Mouse (Mus musculus) cerebellum, adult 11 months (tissue): ENCODE results near the gene Cnpy1.

Experiments
- DNase-seq: peaks from one replicate; pipeline ENCODE4 v3.0.0; 2022

Cnpy1 gene

GRCm38 (mm10) chr5:28245574-28245973 lies at the start of gene Cnpy1:
Gene Cnpy1 (minus strand): TSS chr5:28245806.
- DNase-seq: no peak

DNA sequence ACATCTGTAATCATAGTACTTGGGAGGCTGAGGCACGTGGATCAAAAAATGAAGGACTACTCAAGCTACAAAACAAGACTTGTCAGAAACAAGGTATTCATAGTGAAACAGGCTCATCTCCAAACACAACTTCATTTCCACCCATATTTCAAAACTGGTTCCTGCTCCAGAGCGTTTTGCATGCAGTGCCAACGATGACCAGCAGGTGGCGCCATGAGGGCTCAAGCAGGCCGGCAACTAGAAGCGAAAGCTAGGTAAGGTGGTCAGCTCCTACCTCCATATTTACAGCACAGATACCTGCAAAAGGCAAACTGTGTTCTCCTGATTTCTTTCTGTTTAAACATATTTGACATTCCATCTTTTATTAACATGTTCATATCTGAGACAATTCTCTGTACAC lies 48.4 kb upstream of the Cnpy1 start:
- peak; percentile 87 for DNase-seq

DNA sequence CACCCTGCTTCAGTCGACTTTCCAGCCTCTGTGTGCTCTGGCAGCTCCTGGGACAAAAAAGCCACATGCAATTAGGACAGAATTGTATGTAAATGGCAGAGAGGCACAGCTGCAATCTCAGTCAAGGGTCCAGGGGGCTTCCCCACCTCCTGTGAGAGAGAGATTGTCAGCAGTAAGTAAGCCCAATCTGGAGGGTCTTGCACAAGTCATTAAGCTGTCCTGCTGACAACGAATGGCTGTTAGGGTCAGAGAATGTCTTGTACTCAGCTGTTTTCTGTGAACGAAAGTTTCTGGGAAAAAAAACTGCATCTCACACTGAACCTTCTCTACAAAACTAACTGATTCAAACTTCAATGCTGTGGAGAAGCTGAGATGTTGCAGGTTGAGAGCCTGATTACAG lies 46.7 kb upstream of the Cnpy1 start:
- DNase-seq: no peak

GRCm38 (mm10) chr5:28291118-28291850 lies 45.7 kb upstream of the Cnpy1 start:
- no peak for DNase-seq

DNA sequence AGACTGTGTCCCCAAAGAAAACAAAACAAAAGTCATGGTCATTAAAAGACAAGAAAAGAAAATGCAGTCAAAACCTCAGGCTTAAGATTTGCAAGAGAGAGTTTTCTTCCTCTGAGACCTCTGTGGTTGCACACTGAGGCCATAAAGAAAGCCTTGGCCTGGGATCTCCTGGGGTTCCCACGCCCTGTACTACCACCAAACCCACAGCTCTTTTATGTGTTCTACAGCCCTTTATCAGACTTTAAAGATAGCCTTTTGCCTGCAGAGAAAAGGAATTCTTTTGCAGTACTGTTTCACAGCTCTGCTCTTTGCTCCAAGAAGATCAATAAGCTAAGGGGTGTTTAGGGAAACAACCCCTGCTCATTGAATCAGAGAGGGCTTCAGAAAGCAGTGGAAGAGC lies 45.0 kb upstream of the Cnpy1 start:
- DNase-seq: no peak

- DNase-seq: peak; percentile 53
These were observed 43.5 kb upstream of the Cnpy1 start for GRCm38 (mm10) chr5:28289111-28289510.

GRCm38 (mm10) chr5:28277279-28277678 lies 31.7 kb upstream of the Cnpy1 start:
- no peak for DNase-seq

DNA sequence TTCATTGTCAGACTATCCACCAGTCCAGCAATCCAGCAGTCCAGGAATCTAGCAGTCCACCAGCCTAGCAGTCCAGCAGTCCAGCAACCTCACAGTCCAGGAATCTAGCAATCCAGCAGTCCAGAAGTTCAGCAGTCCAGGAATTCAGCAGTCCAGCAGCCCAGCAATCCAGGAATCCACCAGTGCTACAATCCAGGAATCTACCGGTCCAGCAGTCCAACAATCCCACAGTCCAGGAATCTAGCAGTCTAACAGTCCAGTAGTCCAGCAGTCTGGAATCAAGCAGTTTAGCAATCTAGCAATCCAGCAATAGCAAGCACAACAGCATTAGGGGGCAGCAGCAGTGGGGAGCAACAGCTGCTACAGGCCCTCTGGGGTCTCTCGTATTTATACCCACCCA lies 27.2 kb upstream of the Cnpy1 start:
- DNase-seq: no peak

GRCm38 (mm10) chr5:28269469-28269991 lies 23.9 kb upstream of the Cnpy1 start:
- DNase-seq: no peak

- no peak for DNase-seq
These were observed 22.0 kb upstream of the Cnpy1 start for GRCm38 (mm10) chr5:28267576-28267975.

DNA sequence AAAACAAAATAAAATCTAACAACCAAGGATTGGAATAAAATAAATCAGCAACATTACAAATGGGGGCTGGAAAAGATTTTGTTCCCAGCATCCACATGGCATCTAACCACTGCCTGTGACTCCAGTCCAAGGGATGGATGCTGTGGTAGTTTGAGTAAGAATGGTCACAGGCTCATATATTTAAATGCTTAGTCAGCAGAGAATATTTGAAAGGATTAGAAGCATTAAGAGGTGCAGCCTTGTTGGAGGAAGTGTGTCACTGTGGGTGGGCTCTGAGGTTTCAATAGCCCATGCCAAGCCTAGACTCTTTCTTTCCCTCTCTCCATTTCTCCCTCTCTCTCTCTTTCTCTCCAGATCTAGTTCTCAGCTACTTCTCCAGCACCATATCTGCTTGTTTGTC lies 20.0 kb upstream of the Cnpy1 start:
- no peak for DNase-seq

DNA sequence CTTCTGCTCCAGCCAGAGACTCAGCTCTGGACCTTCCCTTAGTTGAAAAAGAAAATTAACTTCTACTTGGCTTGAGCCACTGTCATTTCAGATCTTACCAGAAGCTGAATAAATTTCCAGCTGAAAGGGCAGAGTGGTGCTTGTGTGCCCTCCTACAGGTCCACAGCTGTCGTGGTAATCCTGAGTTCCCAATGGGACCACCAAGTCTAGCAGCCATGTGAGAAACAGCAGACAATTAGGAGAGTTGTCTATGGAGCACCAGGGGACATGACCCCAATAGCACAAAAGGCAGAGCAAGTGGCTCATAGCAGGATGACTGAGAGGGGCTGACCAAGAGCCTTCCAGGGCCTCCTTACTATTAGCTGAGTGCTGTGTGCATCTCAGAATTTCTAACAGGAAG lies 18.2 kb upstream of the Cnpy1 start:
- DNase-seq: no peak

DNA sequence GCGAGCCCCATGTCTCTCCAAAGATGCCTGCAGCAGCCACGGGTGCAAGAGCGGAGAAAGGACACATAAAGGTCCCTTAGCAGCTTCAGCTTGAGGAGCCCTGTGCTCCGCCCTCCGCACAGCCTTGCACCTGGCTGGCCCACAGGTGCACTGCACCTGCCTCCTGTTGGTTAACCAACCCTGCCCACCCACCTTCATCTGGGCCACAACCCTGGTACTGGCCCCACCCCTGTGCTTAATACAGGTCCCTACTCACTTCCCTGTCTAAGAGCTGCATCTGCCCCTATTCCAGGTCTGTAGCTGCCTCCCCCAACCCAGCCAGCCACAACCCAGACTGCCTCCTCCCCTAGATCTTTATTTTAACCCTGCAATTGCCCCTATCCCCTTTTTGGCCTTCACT lies 16.5 kb upstream of the Cnpy1 start:
- DNase-seq: no peak

DNA sequence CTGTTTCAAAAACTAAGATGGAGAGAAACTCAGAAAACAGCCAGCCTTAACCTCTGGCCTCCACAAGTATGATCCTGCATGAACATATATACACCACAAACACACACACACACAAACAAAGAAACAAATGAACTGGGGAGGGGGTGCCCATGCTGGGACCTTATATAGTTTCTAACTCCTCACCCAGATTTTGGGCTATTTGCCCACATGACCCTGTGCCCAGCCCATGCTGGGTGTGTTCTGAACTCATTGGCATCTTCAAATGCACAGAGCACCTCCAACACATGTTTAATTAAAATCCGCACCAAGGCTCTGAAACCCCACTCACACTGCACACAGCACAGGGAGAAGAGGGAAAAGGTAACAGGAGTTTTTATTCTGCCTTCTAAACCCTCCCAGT lies 14.3 kb upstream of the Cnpy1 start:
- DNase-seq: no peak

DNA sequence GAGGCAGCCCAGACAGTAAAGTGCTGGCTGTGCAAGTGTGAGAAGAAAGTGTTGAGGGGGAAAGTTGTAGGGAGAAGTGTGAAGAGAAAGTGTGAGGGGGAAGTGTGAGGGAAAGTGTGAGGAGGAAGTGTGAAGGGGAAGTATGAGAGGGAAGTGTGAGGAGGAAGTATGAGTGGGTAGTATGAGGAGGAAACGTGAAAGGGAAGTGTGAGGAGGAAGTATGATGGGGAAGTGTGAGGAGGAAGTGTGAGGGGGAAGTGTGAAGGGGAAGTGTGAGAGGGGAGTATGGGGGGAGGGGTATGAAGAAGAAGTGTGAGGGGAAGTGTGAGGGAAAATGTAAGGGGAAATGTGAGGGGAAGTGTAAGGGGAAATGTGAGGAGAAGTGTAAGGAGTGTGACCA lies 13.8 kb upstream of the Cnpy1 start:
- no peak for DNase-seq

DNA sequence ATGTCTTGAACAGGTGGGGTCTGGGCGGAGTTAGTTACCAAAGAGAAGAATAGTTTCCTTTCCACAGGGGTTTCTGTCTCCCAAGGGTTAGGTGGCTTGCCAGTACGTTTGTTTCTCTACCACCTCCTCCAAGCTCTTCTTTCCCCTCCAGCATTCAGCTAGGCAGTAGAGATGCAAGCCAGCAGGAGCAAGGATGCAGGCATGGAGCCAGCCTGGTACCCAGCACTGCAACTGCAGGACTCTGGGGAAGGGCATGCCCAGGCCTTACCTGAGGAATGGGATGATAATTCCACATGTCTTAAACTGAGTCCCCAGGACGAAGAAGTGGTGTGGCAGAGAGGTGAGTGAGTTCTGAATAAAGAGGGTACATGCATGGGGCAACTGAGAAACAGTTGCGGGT lies 12.2 kb upstream of the Cnpy1 start:
- no peak for DNase-seq

DNA sequence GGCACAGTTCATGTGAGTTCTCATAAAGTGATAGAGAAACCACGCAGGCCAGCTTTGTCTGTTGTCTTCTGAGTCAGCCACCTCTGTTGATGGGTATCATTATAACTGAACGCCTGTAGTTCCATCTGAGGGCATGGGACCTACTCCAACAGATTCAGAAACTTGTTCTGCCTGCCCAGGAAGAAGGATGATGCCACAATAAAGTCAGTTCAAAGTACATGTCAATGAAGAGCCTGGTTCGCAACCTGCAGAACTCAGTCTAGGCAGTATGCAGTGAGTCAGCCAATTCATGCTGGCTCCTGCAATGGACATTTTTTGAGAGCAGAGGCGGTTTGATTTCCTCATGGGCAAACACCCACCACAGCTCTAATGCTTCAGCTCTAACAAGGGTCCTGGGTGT lies 7.4 kb upstream of the Cnpy1 start:
- DNase-seq: no peak

- no peak for DNase-seq
These were observed 6.7 kb upstream of the Cnpy1 start for GRCm38 (mm10) chr5:28252260-28252659.

GRCm38 (mm10) chr5:28251211-28251764 lies 5.7 kb upstream of the Cnpy1 start:
- peak; percentile 82 for DNase-seq

DNA sequence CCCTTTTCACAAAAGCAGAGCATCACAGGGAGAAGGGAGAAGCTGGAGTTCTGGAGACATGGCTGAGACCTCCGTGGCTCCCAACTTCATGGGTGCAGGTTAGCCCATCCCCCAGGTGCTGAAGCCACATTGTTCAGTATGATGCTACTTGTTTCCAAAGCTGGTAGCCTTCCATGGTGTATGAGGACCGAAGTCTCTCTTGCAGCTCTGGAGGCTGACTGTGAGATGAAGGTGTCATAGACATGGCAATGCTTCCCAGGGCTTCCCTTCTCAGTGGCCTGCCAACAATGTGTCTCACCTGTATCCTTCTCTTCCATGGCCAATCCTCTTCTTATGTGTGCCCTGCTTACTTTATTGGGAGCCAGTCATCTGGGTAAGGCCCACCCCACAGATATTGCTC lies 4.9 kb upstream of the Cnpy1 start:
- DNase-seq: no peak

DNA sequence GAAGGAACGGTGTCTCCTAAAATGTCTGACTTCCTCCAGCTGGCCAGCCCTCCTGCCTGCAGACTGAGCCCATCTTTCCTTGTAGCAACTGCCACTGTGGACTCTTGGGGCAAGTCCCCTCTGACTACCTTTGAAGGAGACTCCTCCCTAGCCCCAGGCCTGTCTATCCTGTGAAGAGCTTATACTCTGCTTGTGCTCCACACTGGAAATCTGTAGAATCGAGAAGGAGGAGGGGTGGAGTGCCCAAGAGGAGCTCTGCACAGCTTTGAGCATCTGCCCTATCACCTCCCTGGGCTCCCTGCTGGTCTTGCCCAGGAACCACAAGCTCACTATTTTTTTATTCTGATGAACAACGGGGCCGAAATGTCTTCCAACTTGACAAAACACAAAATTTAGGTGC lies 485 bp downstream of the Cnpy1 start:
- no peak for DNase-seq

DNA sequence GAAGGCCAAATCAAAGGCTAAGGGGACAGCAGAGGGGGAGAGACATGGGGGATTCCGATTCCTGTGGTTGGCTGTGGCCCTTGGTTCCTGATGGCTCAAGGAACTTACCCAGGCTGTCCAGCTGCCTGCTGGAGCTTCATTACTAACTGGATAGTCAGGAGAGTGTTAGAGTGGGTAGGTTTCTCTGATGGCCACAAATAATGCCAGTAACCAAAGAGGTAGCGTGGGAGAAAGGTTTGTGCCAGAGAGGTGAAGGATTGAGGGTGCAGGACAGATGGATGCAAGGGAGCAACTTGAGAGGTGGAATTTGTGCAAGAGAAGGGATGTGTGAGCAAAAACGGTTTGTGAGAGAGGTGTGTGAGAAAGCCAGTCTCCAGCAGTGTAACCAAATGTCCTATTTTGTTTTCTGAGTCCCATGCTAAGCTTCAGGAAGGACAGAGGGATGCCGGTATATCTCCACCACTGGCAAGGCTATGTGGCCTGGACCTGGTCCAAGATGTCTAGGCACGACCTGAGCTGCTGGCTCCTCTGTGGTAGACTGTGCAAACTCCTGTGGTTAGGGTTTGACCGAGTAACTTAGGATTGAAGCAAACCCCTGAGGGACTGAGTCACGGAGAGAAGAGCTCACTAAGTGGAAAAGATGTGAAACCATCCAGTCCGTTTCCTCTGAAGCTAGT lies 2.0 kb downstream of the Cnpy1 start:
- DNase-seq: peak; percentile 46

- DNase-seq: no peak
These were observed 4.2 kb downstream of the Cnpy1 start for GRCm38 (mm10) chr5:28241423-28241822.

- DNase-seq: no peak
These were observed 5.8 kb downstream of the Cnpy1 start for GRCm38 (mm10) chr5:28239829-28240228.
